Mouse (Mus musculus) brain, embryonic 14.5 days (tissue): ENCODE data around the gene Get4. TPM values are rescaled to one million over a fixed set of nuclear protein-coding genes. Genes with fewer than 3 reads are reported as not detected.
A peak's percentile ranks its signal among the peaks of the same experiment; 100 is the strongest.

Experiments
- DNase-seq: peaks from one replicate; pipeline ENCODE4 v3.0.0-alpha.2; 2011; ENCODE audit warnings: low read depth
- CTCF ChIP-seq: fragments of 200-500 bp; IDR thresholded peaks from 2 replicates; pipeline ENCODE4 v1.5.1; 2012; ENCODE audit warnings: inconsistent platforms, mild to moderate bottlenecking, moderate library complexity, borderline replicate concordance; ENCODE audit not compliant: insufficient read depth, insufficient read length; ENCODE audit errors: extremely low read depth
- POLR2A ChIP-seq: fragments of 200-500 bp; IDR thresholded peaks from 2 replicates; pipeline ENCODE4 v1.6.1; 2012; ENCODE audit warnings: mild to moderate bottlenecking, inconsistent platforms, borderline replicate concordance; ENCODE audit not compliant: poor library complexity, insufficient read depth, insufficient read length, severe bottlenecking; ENCODE audit errors: extremely low read depth
- polyA plus RNA-seq: library from polyadenylated mRNA; depleted of rRNA; stranded (reverse); fragments of >200 nt; gene quantifications from 2 replicates; pipeline ENCODE4 v1.2.3, GENCODE M21; 2012; rRNA removed

Get4 gene
- 93.2 and 122 TPM in 2 replicates for polyA plus RNA-seq

GRCm38 (mm10) chr5:139252081-139252909 lies at the start of gene Get4:
TSS of gene Get4 (plus strand) at chr5:139252324.
- DNase-seq: peak; percentile 100
- TF ChIP-seq POLR2A: peak; percentile 82
- TF ChIP-seq CTCF: no peak

- TF ChIP-seq POLR2A (no peak), CTCF (no peak)
- no peak for DNase-seq
Observed at GRCm38 (mm10) chr5:139203312-139203711, 48.8 kb upstream of the Get4 start.

DNA sequence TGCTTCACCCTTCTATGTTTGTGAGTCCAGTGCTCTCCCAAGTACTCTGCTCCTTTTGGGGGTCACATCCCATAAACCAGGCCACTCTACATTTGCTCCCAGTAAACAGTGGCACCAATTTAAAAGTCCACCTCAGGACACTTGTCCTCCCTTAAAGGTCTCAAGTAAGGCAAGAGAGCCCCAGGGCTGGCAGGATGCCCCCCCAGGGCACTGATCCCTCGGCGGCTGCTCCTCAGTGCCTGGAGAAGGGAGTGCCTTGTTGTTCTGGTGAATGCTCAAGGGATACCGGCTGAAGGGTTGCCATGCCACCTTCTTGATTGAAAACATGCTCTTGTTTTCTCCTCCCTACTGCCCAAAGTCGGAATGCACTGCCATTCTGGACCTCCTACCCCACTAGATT lies 46.0 kb upstream of the Get4 start:
- TF ChIP-seq CTCF (no peak), POLR2A (no peak)
- DNase-seq: no peak

DNA sequence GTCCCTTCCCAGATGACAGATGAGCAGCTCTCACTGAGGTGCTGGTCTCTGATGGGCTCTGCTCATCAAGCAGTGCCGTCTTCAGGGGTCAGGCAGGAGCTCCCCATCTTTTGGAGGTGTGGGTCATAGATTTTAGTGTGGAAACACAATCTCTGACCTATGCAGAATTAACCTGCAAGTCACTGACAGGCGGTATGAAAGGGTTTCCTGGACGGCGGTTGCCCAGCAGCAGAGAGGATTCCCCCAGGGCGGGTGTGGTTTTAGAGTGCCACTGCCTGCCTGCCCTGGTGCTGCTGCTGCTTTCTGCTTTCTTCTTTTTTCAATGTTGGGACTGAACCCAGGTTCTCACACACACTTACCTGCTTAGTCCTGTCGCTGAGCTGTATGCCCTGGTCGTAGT lies 45.6 kb upstream of the Get4 start:
- DNase-seq: no peak
- TF ChIP-seq POLR2A (no peak), CTCF (no peak)

GRCm38 (mm10) chr5:139208183-139208582 lies 43.9 kb upstream of the Get4 start:
- no peak for TF ChIP-seq POLR2A
- no peak for TF ChIP-seq CTCF
- DNase-seq: no peak

DNA sequence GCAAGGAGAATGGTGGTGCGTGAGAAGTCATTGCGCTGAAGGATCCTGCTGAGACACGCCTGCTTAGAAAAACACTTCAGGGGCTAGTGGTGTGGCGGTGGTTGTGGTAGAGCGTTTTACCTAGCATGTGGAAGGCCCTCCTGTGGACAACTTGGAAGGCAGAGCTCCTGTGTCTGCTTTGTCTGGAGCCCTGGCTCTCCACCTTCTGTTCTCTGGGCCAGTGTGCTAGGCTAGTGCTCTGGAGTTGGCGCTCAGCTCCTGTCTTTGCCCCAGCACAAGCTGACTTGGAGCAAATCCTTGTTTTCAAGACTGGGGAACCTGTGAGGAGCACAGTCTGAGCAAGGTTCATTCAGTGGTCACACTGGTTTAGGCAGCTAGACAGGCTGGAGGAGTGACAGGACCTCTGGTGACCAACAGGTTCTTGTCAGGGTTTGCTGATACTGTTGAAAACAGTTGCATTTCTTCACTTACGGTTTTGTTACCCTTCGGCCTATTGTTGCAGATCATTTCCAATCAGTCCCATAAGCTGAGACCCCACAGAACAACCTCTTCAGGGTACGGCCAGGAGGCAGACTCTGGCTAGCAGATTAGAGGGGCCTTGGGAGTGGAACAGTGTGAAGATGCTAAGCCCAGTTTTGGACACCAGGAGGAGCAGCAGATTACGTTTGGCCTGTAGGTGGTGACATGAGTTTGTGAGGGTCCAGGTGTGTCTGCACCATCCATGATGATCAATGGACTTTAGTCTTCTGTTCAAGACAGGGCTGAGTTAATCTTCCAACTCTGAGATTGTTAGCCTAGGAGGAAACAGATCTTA lies 43.0 kb upstream of the Get4 start:
- TF ChIP-seq CTCF (peak; percentile 24; the same call in 1 of the 2 replicates), POLR2A (no peak)
- DNase-seq: no peak

- DNase-seq: no peak
- TF ChIP-seq POLR2A (no peak), CTCF (no peak)
Observed at GRCm38 (mm10) chr5:139209685-139210026, 42.5 kb upstream of the Get4 start.

DNA sequence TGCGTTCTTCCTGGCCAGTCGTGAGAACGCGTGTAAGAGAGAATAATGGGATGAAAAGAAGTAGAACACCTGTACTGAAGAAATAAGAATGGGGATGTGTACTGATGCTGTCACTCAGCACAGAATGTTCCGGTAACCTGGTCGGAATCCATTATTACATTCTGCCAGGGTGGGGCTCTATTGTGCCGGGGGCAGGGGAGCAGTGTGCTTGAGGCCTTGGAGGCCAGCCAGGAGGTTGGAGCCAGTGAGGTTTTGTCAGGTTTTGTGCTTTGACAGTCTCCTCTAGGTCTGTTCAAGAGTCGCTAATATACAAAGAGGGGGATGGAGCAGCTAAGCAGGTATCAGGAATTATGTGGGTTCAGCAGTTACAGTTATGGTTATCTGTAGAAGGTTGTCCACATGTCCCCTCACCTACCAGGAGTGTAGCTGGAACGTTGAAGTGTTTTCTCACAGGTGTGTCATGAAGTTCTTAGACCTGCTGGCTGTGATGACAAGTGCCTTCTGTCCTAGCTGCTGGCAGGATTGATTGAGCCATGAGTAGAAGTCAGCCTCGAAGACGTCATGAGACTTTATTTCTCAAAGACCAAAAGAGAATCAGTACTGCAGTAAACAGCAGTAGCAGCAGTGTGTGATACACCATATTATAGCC lies 40.3 kb upstream of the Get4 start:
- DNase-seq: no peak
- TF ChIP-seq POLR2A (no peak), CTCF (no peak)

DNA sequence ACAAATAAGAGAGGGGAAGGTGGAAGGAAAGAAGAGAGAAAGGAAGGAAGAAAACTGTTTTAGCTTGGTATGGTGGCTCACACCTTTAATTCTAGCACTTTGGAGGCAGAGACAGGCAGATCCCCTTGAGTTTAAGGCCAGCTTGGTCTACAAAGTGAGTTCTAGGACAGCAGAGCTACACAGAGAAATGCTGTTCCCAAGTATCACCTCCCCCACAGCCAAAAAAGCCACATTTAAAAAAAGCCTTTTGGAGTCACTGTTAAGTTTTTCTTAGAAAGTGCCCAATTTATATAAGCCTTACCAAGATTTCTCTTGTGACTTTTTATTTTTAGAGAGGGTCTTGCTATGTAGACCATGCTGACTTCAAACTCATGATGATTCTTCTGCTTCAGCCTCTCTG lies 37.8 kb upstream of the Get4 start:
- TF ChIP-seq CTCF (no peak), POLR2A (no peak)
- no peak for DNase-seq

GRCm38 (mm10) chr5:139215184-139215583 lies 36.9 kb upstream of the Get4 start:
- no peak for TF ChIP-seq POLR2A
- TF ChIP-seq CTCF: no peak
- no peak for DNase-seq

DNA sequence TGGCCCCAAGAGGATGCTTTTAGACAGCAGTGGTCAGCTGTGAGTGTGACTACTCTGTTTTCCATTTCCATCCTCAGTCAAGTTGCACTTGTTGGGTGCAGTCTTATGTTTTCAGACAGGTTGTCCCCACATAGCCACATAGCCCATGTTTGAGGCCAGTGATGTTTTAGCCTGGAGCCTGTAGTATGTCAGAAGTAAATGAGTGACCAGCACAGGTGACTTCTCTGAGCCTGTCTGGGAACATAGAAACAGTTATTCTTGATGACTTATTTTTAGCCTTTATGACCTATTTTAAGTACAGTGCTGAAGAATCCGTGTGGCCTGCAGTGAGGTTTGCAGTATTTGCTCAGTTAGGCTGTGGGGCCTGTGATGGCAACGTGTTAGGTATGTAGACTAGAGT lies 36.0 kb upstream of the Get4 start:
- TF ChIP-seq CTCF: no peak
- no peak for TF ChIP-seq POLR2A
- DNase-seq: no peak

GRCm38 (mm10) chr5:139216774-139217173 lies 35.4 kb upstream of the Get4 start:
- no peak for TF ChIP-seq POLR2A
- peak; percentile 6 for DNase-seq

DNA sequence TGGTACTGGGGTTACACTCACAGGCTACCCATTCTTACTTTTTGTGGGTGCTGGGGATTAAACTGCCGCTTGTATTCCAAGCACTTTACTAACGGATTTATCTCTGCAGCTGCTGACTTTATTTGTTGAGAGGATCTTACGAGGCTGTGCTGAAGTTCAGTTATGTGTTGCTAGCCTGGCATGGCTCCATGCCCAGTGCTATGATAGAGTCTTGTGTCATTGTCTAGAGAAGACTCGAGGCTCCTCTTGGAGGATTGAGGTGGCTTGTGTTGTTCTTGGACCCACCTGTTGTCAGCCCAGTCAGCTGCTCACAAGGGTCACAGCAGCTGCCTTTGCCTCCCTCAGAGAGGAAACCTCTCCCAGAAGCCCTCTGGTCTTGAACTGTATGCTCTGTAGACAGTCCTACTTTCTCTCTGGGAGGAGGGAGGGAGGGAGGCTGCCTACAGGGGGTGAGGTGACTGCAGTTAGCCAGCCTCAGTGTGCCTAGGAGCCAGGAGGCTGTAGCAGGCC lies 32.1 kb upstream of the Get4 start:
- no peak for DNase-seq
- TF ChIP-seq CTCF (no peak), POLR2A (no peak)

- DNase-seq: no peak
- no peak for TF ChIP-seq CTCF
Observed at GRCm38 (mm10) chr5:139220610-139221009, 31.5 kb upstream of the Get4 start.

- TF ChIP-seq POLR2A (no peak), CTCF (no peak)
- no peak for DNase-seq
Observed at GRCm38 (mm10) chr5:139223331-139223730, 28.8 kb upstream of the Get4 start.
